Mouse (Mus musculus) right cerebral cortex, adult 2 months (tissue): ENCODE data around the gene Lta.

Experiments used
- DNase-seq, 2 experiments: peaks; one replicate each; pipeline ENCODE4 v3.0.0; 2021 to 2022; ENCODE audit warnings: low spot score in 2 of 2

Lta gene

DNA sequence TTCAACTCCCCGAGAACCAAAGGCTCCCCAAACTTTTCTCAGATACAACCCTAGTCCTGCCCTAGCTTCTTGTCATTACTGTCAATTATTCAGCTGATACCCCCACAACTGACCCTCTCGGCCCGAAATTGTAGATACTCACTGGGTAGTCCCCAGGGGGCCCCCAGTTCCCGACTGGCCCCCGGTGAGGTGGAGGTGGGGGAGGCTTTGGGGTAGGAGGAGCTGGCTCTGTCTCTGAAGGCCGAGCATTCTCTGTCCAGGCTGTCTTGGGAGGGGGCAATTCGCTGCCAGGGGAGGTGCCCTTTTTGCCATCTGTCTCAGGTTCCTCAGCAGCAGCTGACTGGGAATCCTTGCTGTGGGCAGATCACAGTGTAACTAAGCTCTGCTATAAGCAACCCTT is 45.5 kb downstream of the Lta start:
- no peak for DNase-seq

DNA sequence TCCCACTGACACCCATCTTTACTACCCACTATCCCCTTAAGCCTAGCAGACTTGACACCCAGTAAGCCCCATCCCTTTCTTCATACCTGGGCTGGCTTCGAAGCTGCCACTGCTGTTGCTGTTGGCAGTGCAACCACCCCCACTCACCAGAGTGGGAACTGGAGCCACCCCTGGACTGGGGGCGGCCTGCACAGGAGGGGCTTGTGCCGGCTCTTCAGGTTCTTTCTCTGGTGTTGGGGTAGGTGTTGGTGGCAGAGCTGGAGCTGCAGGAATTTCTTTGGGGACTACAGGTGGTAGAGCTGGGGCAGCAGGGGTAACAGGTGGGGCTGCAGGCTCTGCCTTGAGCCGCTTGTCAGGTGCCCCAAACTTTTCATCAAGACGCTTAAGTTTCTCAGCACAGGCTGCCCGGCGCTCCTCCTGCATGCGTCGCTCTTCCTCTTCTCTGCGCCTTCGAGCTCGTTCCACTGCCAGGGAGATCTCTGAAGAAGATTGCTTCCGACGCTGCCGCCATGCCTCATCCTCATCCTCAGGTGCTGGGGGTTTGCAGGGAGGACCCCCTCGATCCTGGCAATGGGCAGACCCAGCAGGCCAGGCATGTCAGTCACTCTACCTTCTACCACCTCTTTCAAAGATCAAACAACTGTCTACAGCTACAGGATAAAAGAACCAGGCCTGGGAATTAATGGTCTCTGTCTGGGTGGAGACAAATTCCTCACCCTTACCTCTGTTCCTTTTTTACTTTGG is 46.1 kb downstream of the Lta start:
- no peak for DNase-seq

DNA sequence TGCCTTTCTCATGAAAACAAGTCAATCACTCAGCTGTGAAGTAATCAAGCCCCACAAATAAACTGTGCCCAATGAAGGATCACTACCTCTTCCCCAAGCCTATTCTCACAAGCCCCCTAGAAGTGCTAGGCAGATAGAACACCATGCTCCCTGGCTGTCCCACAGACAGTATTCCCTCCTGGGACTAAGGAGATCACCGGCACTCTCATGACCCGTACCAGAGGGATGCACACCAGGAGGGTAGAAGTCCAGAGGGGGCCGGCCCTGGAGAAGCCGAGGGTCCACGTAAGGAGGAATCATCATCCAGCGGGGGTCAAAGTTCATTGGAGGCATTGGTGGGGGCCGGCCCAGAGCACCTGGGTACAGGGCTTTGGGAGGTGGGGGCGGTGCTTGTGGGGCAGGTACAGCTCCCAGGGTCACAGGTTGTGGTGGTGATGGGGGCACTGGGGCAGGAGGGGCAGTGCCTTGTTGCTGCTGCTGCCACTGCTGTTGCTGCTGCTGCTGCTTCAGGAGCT is 47.4 kb downstream of the Lta start:
- DNase-seq: no peak

DNA sequence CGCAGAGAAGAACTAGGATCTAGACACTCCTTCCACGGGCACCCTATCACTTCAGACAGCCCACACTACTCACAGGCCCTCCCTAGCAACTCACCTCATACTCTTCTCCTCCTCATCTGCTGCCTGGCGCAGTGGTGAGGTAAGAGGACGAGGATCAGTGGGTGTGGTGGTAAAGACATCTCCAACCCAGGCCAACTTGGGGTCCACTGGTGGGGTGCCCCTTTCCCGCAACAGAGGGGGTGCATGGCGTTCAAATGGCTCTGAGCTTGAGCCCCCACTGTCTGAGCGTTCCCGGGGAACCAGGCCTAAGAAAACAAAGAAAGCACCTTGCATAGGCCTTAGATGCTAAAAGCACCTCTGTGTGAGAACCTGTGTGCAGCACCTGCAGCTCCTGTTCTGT is 47.9 kb downstream of the Lta start:
- no peak for DNase-seq

DNA sequence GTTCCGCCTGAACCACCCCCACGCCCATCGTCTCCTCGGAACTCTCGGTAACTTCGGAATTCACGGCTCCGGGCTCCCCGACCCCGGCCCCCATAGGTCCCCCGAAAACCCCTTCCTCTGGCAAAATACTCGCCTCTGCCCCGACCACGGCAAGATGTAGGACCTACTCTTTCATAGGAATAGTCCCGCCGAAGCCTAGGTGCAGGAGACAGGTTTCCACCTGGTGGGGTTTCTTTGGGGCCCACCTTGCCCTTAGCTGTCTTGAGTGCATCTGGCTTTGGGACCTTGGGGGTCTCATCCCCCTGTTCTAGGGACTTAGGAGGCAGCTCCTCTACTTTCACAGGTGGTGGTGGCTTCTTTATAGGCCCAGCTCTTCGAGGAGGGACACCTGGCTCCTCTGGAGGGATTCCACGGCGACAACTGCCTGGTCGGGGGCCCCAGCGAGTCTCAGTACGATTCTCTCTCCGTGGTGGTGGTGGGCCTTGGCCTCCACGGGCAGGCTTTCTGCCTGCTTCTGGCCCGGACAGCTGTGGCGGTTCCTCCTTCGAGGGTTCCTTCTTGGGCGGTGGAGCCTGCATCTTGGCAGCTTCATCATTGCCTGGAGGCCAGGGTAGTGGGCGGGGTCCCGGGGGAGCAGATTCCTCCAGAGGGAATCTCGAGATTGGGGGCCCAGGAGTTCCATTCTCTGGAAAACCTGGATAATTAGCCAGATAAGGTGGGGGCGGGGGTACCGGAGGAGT is 48.5 kb downstream of the Lta start:
- DNase-seq: no peak

DNA sequence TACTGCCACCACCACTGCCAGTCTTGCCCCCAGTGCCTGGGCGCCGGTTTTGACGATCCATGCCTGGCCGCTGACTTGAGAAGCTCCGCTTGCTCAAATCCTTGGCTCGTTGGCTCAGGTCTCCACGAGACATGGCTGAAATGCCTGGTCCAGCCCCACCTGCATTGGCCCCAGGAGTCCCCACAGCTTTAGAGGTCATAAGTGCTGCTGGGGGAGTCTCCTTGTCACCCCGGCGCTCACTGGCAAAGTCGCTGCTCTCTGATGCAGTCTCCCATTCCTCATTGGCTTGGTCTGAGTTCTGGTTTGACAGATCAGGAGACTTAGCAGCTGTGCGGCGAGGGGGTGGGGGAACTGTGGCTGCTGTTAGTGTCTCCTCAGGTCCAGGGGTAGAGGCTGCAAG is 49.7 kb downstream of the Lta start:
- DNase-seq: no peak

DNA sequence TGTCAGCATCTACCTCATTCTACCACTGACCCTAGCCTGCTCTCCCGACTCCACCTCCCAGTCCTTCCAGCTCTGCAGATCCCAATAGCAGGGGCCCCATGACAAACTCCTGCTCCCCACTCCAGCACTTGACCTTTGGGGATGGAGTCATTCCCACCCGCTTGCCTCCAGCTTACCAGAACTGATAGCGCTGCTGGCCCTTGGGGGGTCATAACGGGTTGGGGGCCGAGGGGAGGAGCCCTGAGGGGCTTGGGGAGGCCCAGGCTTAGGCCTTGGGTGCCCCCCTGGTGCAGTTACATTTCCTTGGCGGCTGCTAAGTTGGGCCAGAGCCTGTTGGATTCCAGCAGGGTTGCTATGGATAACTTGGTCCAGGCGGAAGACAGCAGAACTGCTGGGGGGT is 50.5 kb downstream of the Lta start:
- DNase-seq: no peak

DNA sequence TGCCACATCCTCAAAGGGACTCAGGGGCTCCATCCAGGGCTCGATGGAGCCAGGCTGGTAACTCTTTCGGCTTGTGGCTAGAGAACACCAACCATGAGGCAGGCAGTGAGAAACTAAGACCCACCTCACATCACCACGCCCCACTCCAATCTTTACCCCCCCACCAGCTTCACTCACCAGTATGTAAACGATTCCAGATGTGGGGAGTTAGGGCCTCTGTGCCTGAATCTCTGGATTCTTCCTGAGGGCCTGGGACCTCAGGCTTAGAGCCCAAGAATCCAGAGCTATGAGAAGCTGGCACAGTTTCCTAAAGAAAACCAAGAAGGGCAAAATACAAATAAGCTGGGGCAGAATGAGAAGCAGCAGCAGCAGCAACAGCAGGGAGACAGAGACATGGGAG is 51.2 kb downstream of the Lta start:
- DNase-seq: no peak
